Mouse (Mus musculus): Measurements from ENCODE around the gene Pptc7. TPM values are rescaled to one million over a fixed set of nuclear protein-coding genes. Genes with fewer than 3 reads are reported as not detected.

Pptc7 gene
- polyA plus RNA-seq, 1 experiment = 20.1 TPM

DNA sequence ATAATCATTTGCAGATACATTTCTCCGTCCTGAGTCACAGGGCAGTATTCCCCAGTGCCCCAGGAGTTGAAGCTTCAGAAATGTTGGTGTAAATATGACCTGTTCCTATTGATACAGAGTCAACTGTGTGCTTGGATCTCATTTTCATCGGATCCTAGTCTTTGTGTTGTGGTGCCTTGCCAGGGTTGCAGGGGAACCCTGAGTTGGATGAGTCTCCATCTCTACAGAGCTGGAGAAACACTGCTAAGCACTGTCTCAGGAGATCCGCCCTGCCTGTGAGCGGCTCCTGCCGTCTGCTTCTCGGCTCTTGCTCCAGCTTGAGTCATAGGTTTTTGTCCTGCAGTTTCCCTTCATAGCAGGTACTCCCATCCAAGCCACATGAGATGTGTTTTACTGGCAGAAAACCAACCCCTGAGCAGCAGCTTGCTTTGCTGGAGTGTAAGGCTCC, 15.9 kb downstream of the Pptc7 start:
- no peak overlapping the region for H3K4me3 ChIP-seq (ENCODE audit: low read depth, low read length)
- H3K4me1 ChIP-seq (ENCODE audit: control insufficient read depth, insufficient read depth, insufficient read length, low read length) = peaks cover 35% of the 10 kb centered on the region
- no peak overlapping the region for H3K27ac ChIP-seq (ENCODE audit: insufficient read depth, low read depth, low read length)
- TF ChIP-seq POLR2A (IDR thresholded peaks at IDR 0.05; ENCODE audit: low read depth, low read length) = no peak
- no peaks in the 10 kb centered on the region for H3K36me3 ChIP-seq (ENCODE audit: control insufficient read depth, insufficient read depth, low read length)
- H3K27me3 ChIP-seq (ENCODE audit: control insufficient read depth, insufficient read depth, low read length) = no peaks in the 10 kb centered on the region
- 90% methylated on average over 6 of the region's 6 CpGs for WGBS

DNA sequence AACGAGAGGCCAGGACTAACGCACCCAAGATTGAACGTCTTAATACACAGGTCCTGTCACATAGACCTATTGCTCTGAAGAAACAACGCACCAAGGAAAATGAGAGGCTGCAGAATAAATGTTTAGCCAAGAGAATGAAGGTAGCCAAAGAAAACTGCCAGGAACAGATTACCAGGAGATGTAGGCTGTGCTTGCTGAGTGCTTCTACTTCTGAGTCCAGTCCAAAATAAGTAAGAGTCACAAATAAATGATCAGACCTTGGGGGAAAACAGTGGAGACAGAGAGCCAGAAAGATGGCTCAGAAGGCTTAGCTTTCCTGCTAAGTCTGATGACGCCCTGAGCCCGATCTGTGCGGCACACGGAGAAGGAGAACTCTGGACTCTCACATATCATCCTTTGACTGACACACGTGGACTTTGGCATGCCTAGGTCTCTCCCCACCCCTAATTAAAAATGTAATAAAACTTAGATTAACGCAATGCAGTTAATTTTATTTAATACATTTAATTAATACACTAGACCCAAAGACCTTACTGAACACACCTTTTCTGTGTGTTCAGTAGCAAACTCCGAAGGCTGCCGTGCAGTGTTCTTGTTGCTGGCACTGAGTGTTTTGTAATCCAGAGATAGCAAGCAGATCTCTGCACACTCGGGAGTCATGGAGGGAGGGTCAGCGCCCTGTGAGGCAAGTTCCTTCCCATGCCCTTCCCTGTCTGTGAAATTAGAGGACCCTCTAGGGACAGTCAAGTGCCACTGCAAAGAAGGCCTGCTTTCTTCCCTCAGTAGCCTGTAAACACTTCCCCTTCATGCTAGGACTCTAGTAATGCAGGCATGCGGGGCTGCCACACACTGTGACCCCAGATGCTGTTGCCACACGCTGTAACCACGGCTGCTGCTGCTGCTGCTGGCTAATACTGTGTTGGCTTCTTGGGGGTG, 18.9 kb downstream of the Pptc7 start:
- 25% methylated on average over 17 of the region's 17 CpGs for WGBS
- Histone ChIP-seq H3K4me3 (ENCODE audit: low read depth, low read length) (0 out of 2 replicates have a peak overlapping the region, but pooled peaks have one; percentile 2), H3K27me3 (ENCODE audit: control insufficient read depth, insufficient read depth, low read length) (no peaks in the 10 kb centered on the region), H3K4me1 (ENCODE audit: control insufficient read depth, insufficient read depth, insufficient read length, low read length) (peaks cover 32% of the 10 kb centered on the region), H3K27ac (ENCODE audit: insufficient read depth, low read depth, low read length) (peak overlapping the region; percentile 79), H3K36me3 (ENCODE audit: control insufficient read depth, insufficient read depth, low read length) (peaks cover 6% of the 10 kb centered on the region)
- TF ChIP-seq POLR2A (IDR thresholded peaks at IDR 0.05; ENCODE audit: low read depth, low read length) = no peak
- peak; percentile 35; the same call in 1 of the 2 replicates for TF ChIP-seq CTCF (IDR thresholded peaks at IDR 0.05; ENCODE audit: extremely low read depth, insufficient read length, insufficient replicate concordance, low read depth, low read length)

DNA sequence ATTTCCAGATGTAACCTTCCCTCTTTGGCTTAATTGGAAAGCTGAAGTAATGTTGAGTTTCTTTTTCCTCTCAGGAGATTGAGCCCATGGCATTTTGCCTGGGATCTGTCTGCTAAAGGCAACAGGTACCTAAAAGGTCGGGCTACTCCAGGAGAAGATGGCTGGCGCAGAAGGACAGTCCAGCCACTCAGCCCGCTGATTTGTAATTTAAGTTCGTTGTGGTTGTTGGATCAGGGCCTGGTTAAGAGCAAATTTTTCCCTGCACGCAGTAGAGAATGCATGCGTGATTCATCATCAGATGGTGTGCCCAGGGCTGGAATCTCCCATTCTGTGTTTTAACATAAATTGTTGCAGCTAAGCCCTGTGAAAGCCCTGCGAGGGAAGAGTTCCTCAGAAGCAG, 19.8 kb downstream of the Pptc7 start:
- Histone ChIP-seq H3K4me1 (ENCODE audit: control insufficient read depth, insufficient read depth, insufficient read length, low read length) (peaks cover 30% of the 10 kb centered on the region), H3K27me3 (ENCODE audit: control insufficient read depth, insufficient read depth, low read length) (no peaks in the 10 kb centered on the region), H3K4me3 (ENCODE audit: low read depth, low read length) (no peak overlapping the region), H3K27ac (ENCODE audit: insufficient read depth, low read depth, low read length) (peak overlapping the region; percentile 75), H3K36me3 (ENCODE audit: control insufficient read depth, insufficient read depth, low read length) (peaks cover 14% of the 10 kb centered on the region)
- 58% methylated on average over 7 of the region's 7 CpGs for WGBS
- TF ChIP-seq POLR2A (IDR thresholded peaks at IDR 0.05; ENCODE audit: low read depth, low read length) (no peak), CTCF (IDR thresholded peaks at IDR 0.05; ENCODE audit: extremely low read depth, insufficient read length, insufficient replicate concordance, low read depth, low read length) (no peak)

GRCm38 (mm10) chr5:122304541-122304940, 20.4 kb downstream of the Pptc7 start:
- Histone ChIP-seq H3K27me3 (ENCODE audit: control insufficient read depth, insufficient read depth, low read length) (no peaks in the 10 kb centered on the region), H3K4me3 (ENCODE audit: low read depth, low read length) (no peak overlapping the region), H3K4me1 (ENCODE audit: control insufficient read depth, insufficient read depth, insufficient read length, low read length) (peaks cover 29% of the 10 kb centered on the region), H3K36me3 (ENCODE audit: control insufficient read depth, insufficient read depth, low read length) (peaks cover 17% of the 10 kb centered on the region), H3K27ac (ENCODE audit: insufficient read depth, low read depth, low read length) (0 out of 2 replicates have a peak overlapping the region, but pooled peaks have one; percentile 1)
- TF ChIP-seq CTCF (IDR thresholded peaks at IDR 0.05; ENCODE audit: extremely low read depth, insufficient read length, insufficient replicate concordance, low read depth, low read length) (no peak), POLR2A (IDR thresholded peaks at IDR 0.05; ENCODE audit: low read depth, low read length) (no peak)
- WGBS = 71% methylated on average over 6 of the region's 6 CpGs

DNA sequence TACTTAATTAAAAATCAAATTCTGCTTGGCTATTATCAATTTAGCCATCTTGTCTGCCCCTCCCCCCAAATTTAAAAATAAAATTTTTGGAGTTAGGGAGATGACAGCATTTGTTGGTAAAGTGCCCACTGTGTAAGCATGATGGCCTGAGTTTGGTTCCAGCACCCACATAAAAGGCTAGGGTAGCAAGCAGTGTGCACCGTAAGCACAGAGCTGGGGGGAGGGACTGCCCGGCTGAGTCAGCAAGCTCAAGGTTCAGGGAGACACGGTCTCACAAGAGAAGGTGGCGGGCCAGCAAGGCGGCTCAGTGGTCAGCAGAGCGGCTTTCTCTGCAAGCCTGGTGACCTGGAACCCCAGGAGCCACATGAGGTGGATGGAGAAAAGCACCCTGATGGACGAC, 21.3 kb downstream of the Pptc7 start:
- TF ChIP-seq POLR2A (IDR thresholded peaks at IDR 0.05; ENCODE audit: low read depth, low read length) (no peak), CTCF (IDR thresholded peaks at IDR 0.05; ENCODE audit: extremely low read depth, insufficient read length, insufficient replicate concordance, low read depth, low read length) (no peak)
- Histone ChIP-seq H3K27me3 (ENCODE audit: control insufficient read depth, insufficient read depth, low read length) (no peaks in the 10 kb centered on the region), H3K27ac (ENCODE audit: insufficient read depth, low read depth, low read length) (no peak overlapping the region), H3K4me3 (ENCODE audit: low read depth, low read length) (no peak overlapping the region), H3K36me3 (ENCODE audit: control insufficient read depth, insufficient read depth, low read length) (peaks cover 21% of the 10 kb centered on the region), H3K4me1 (ENCODE audit: control insufficient read depth, insufficient read depth, insufficient read length, low read length) (peaks cover 29% of the 10 kb centered on the region)
- WGBS = 74% methylated on average over 7 of the region's 7 CpGs

DNA sequence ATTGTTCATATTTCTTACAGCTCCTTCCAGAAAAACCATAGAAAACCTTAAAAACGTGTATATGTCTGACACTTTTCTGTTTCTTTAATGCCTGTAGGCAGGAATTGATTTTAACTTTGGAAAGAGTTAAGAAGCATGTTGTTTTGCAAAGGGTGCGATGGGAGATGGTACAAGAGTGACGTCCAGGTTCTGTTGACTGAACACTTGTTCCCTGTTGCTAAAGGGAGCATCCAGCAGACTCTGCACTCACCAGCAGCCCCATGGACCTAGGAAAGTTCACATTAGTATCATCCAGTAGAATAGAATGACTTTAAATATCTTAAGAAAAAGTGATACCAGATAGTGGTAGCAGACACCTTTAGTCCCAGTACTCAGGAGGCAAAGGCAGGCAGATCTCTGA, 22.4 kb downstream of the Pptc7 start:
- H3K36me3 ChIP-seq (ENCODE audit: control insufficient read depth, insufficient read depth, low read length) = peaks cover 27% of the 10 kb centered on the region
- peaks cover 29% of the 10 kb centered on the region for H3K4me1 ChIP-seq (ENCODE audit: control insufficient read depth, insufficient read depth, insufficient read length, low read length)
- 91% methylated on average over 3 of the region's 3 CpGs for WGBS
- H3K27ac ChIP-seq (ENCODE audit: insufficient read depth, low read depth, low read length) = no peak overlapping the region
- TF ChIP-seq POLR2A (IDR thresholded peaks at IDR 0.05; ENCODE audit: low read depth, low read length) = no peak
- TF ChIP-seq CTCF (IDR thresholded peaks at IDR 0.05; ENCODE audit: extremely low read depth, insufficient read length, insufficient replicate concordance, low read depth, low read length) = no peak
- no peaks in the 10 kb centered on the region for H3K27me3 ChIP-seq (ENCODE audit: control insufficient read depth, insufficient read depth, low read length)
- no peak overlapping the region for H3K4me3 ChIP-seq (ENCODE audit: low read depth, low read length)

- TF ChIP-seq CTCF (IDR thresholded peaks at IDR 0.05; ENCODE audit: extremely low read depth, insufficient read length, insufficient replicate concordance, low read depth, low read length) = no peak
- no peak for TF ChIP-seq POLR2A (IDR thresholded peaks at IDR 0.05; ENCODE audit: low read depth, low read length)
- no peak overlapping the region for H3K27ac ChIP-seq (ENCODE audit: insufficient read depth, low read depth, low read length)
Observed at GRCm38 (mm10) chr5:122310699-122311098, 26.5 kb downstream of the Pptc7 start.

More at GRCm38 (mm10) chr5:122310699-122311098, 26.5 kb downstream of the Pptc7 start:
- H3K36me3 ChIP-seq (ENCODE audit: control insufficient read depth, insufficient read depth, low read length) = peaks cover 49% of the 10 kb centered on the region
- H3K4me1 ChIP-seq (ENCODE audit: control insufficient read depth, insufficient read depth, insufficient read length, low read length) = peaks cover 17% of the 10 kb centered on the region
- no peak overlapping the region for H3K4me3 ChIP-seq (ENCODE audit: low read depth, low read length)
- H3K27me3 ChIP-seq (ENCODE audit: control insufficient read depth, insufficient read depth, low read length) = no peaks in the 10 kb centered on the region
- WGBS = 73% methylated on average over 8 of the region's 8 CpGs

Data from small intestine, adult 2 months (tissue).